Mouse (Mus musculus) limb, embryonic 12.5 days (tissue): ENCODE measurements at regions not wholly inside any gene's neighbourhood (a gene's known extent, or its start where the extent isn't known, plus 50 kb on each side); places are given as distances from the start of the nearest gene placed in this dataset.

Source experiments
- ATAC-seq: fragments of 200-750 bp; cut with Nextera tagmentation; 2 replicates; pipeline ENCODE4 v1.8.0; 2017; ENCODE audit warnings: low read depth, moderate TSS enrichment; ENCODE audit not compliant: insufficient number of reproducible peaks, insufficient read depth, low FRiP score, low TSS enrichment
- H3K27ac ChIP-seq: fragments of 300-500 bp; sonication (generic); 2 replicates; pipeline ENCODE4 v1.5.1; 2016; ENCODE audit warnings: mild to moderate bottlenecking, moderate library complexity
- H3K27me3 ChIP-seq: fragments of 300-500 bp; sonication (generic); 2 replicates; pipeline ENCODE4 v1.6.1; 2016; ENCODE audit warnings: mild to moderate bottlenecking, moderate library complexity
- H3K36me3 ChIP-seq: fragments of 300-500 bp; sonication (generic); 2 replicates; pipeline ENCODE4 v1.6.1; 2016; ENCODE audit warnings: mild to moderate bottlenecking, moderate library complexity
- H3K4me1 ChIP-seq: fragments of 300-500 bp; sonication (generic); replicated peaks from 2 replicates; pipeline ENCODE4 v1.6.1; 2016
- H3K4me2 ChIP-seq: fragments of 300-500 bp; sonication (generic); 2 replicates; pipeline ENCODE4 v1.6.1; 2016; ENCODE audit warnings: mild to moderate bottlenecking, moderate library complexity
- H3K4me3 ChIP-seq: fragments of 300-500 bp; sonication (generic); replicated peaks from 2 replicates; pipeline ENCODE4 v1.5.1; 2016; ENCODE audit warnings: mild to moderate bottlenecking
- H3K9ac ChIP-seq: fragments of 300-500 bp; sonication (generic); replicated peaks from 2 replicates; pipeline ENCODE4 v1.6.1; 2016; ENCODE audit warnings: mild to moderate bottlenecking, moderate library complexity
- H3K9me3 ChIP-seq: fragments of 300-500 bp; sonication (generic); 2 replicates; pipeline ENCODE4 v1.6.1; 2016; ENCODE audit warnings: mild to moderate bottlenecking, moderate library complexity
- WGBS: fragments of 180-500 bp; shearing (Covaris S2); methylation state at CpG from one replicate; pipeline ENCODE4 v1.1.7; 2016; 5-methylcytosine and 5-hydroxymethylcytosine counted together

GRCm38 (mm10) chr13:110643198-110643896, 248.5 kb downstream of the Plk2 start:
- Histone ChIP-seq H3K27me3 (no peaks in the 10 kb centered on the region), H3K4me3 (no peak overlapping the region), H3K4me2 (0 out of 2 replicates have a peak overlapping the region, but pooled peaks have one; percentile 21), H3K4me1 (no peaks in the 10 kb centered on the region; the same call in 1 of the 2 replicates), H3K27ac (no peak overlapping the region), H3K36me3 (no peaks in the 10 kb centered on the region), H3K9ac (no peak overlapping the region), H3K9me3 (no peaks in the 10 kb centered on the region)
- no peak for ATAC-seq
- WGBS, result 59% methylated on average over 11 of the region's 11 CpGs

- no peaks in the 10 kb centered on the region for H3K9me3 ChIP-seq
- 0 out of 2 replicates have a peak overlapping the region, but pooled peaks have one; percentile 21 for H3K4me2 ChIP-seq
- H3K27ac ChIP-seq, result no peak overlapping the region
- no peaks in the 10 kb centered on the region for H3K36me3 ChIP-seq
- ATAC-seq, result no peak
- no peaks in the 10 kb centered on the region; the same call in 1 of the 2 replicates for H3K4me1 ChIP-seq
- H3K27me3 ChIP-seq, result no peaks in the 10 kb centered on the region
- H3K4me3 ChIP-seq, result no peak overlapping the region
- 81% methylated on average over 3 of the region's 3 CpGs for WGBS
- H3K9ac ChIP-seq, result no peak overlapping the region
Observed at GRCm38 (mm10) chr13:110643897-110644213, 249.0 kb downstream of the Plk2 start.

GRCm38 (mm10) chr13:110649378-110649777, 254.5 kb downstream of the Plk2 start:
- Histone ChIP-seq H3K27ac (no peak overlapping the region), H3K9ac (no peak overlapping the region), H3K9me3 (no peaks in the 10 kb centered on the region), H3K27me3 (no peaks in the 10 kb centered on the region), H3K36me3 (no peaks in the 10 kb centered on the region), H3K4me2 (no peak overlapping the region), H3K4me1 (no peaks in the 10 kb centered on the region), H3K4me3 (no peak overlapping the region)
- 72% methylated on average over 1 of the region's 1 CpGs for WGBS
- no peak for ATAC-seq

GRCm38 (mm10) chr13:110649870-110650497, 255.1 kb downstream of the Plk2 start:
- no peaks in the 10 kb centered on the region for H3K36me3 ChIP-seq
- H3K9me3 ChIP-seq, result no peaks in the 10 kb centered on the region
- 56% methylated on average over 2 of the region's 2 CpGs for WGBS
- H3K27ac ChIP-seq, result no peak overlapping the region
- no peaks in the 10 kb centered on the region for H3K4me1 ChIP-seq
- no peaks in the 10 kb centered on the region for H3K27me3 ChIP-seq
- H3K4me2 ChIP-seq, result no peak overlapping the region
- no peak overlapping the region for H3K4me3 ChIP-seq
- H3K9ac ChIP-seq, result no peak overlapping the region
- no peak for ATAC-seq

GRCm38 (mm10) chr13:110652201-110652600, 257.4 kb downstream of the Plk2 start:
- no peak for ATAC-seq
- H3K9ac ChIP-seq, result no peak overlapping the region
- WGBS, result 64% methylated on average over 7 of the region's 7 CpGs
- no peak overlapping the region for H3K4me3 ChIP-seq
- H3K9me3 ChIP-seq, result no peaks in the 10 kb centered on the region
- no peaks in the 10 kb centered on the region for H3K36me3 ChIP-seq
- H3K4me2 ChIP-seq, result no peak overlapping the region
- H3K27me3 ChIP-seq, result no peaks in the 10 kb centered on the region
- H3K27ac ChIP-seq, result no peak overlapping the region
- no peaks in the 10 kb centered on the region for H3K4me1 ChIP-seq

- no peak for ATAC-seq
- Histone ChIP-seq H3K27me3 (no peaks in the 10 kb centered on the region), H3K9me3 (no peaks in the 10 kb centered on the region), H3K4me1 (peaks cover 15% of the 10 kb centered on the region), H3K36me3 (no peaks in the 10 kb centered on the region), H3K27ac (no peak overlapping the region), H3K4me3 (no peak overlapping the region), H3K9ac (no peak overlapping the region), H3K4me2 (no peak overlapping the region)
- WGBS, result 12% methylated on average over 2 of the region's 2 CpGs
Observed at GRCm38 (mm10) chr13:110665073-110665800, 270.4 kb downstream of the Plk2 start.

GRCm38 (mm10) chr13:110667276-110667956, 272.6 kb downstream of the Plk2 start:
- H3K9me3 ChIP-seq, result no peaks in the 10 kb centered on the region
- 49% methylated on average over 7 of the region's 7 CpGs for WGBS
- H3K4me2 ChIP-seq, result no peak overlapping the region
- peaks cover 15% of the 10 kb centered on the region for H3K4me1 ChIP-seq
- ATAC-seq, result no peak
- no peaks in the 10 kb centered on the region for H3K36me3 ChIP-seq
- no peak overlapping the region for H3K9ac ChIP-seq
- H3K4me3 ChIP-seq, result no peak overlapping the region
- no peak overlapping the region for H3K27ac ChIP-seq
- no peaks in the 10 kb centered on the region for H3K27me3 ChIP-seq

GRCm38 (mm10) chr13:110673536-110673935, 278.7 kb downstream of the Plk2 start:
- no peak overlapping the region for H3K4me3 ChIP-seq
- no peaks in the 10 kb centered on the region for H3K36me3 ChIP-seq
- no peak overlapping the region for H3K4me2 ChIP-seq
- H3K27ac ChIP-seq, result no peak overlapping the region
- WGBS, result 69% methylated on average over 2 of the region's 2 CpGs
- H3K27me3 ChIP-seq, result no peaks in the 10 kb centered on the region
- no peak for ATAC-seq
- no peaks in the 10 kb centered on the region for H3K4me1 ChIP-seq
- H3K9me3 ChIP-seq, result no peaks in the 10 kb centered on the region
- H3K9ac ChIP-seq, result no peak overlapping the region

GRCm38 (mm10) chr13:110683259-110684041, 288.6 kb downstream of the Plk2 start:
- no peak overlapping the region for H3K4me3 ChIP-seq
- no peak for ATAC-seq

GRCm38 (mm10) chr13:110688796-110689195, 293.9 kb downstream of the Plk2 start:
- Histone ChIP-seq H3K27me3 (no peaks in the 10 kb centered on the region), H3K4me2 (no peak overlapping the region), H3K9me3 (no peaks in the 10 kb centered on the region), H3K4me3 (no peak overlapping the region), H3K9ac (no peak overlapping the region), H3K27ac (no peak overlapping the region), H3K36me3 (no peaks in the 10 kb centered on the region), H3K4me1 (peaks cover 9% of the 10 kb centered on the region)
- no peak for ATAC-seq
- WGBS, result 65% methylated on average over 3 of the region's 3 CpGs

More at GRCm38 (mm10) chr13:110683259-110684041, 288.6 kb downstream of the Plk2 start:
- H3K4me2 ChIP-seq, result no peak overlapping the region
- no peaks in the 10 kb centered on the region for H3K27me3 ChIP-seq
- WGBS, result 86% methylated on average over 11 of the region's 11 CpGs
- no peak overlapping the region for H3K9ac ChIP-seq
- no peaks in the 10 kb centered on the region for H3K36me3 ChIP-seq
- no peak overlapping the region for H3K27ac ChIP-seq
- no peaks in the 10 kb centered on the region for H3K4me1 ChIP-seq
- H3K9me3 ChIP-seq, result no peaks in the 10 kb centered on the region
